Mouse (Mus musculus): ENCODE measurements around the gene Tbx2. TPM values are rescaled to one million over a fixed set of nuclear protein-coding genes. Genes with fewer than 3 reads are reported as not detected.

Tbx2 gene
- total and polyA plus RNA-seq, 3 experiments: 0.17 TPM; not detected in 2

GRCm38 (mm10) chr11:85850758-85851157 is 18.4 kb downstream of the Tbx2 start:
- no peak overlapping the region for H3K27ac ChIP-seq (ENCODE audit: insufficient read depth, low read depth)

GRCm38 (mm10) chr11:85857997-85858698 is 25.8 kb downstream of the Tbx2 start:
- TF ChIP-seq USF1 (IDR thresholded peaks at IDR 0.05; ENCODE audit: low read depth, low read length) (no peak), JUND (conservative IDR thresholded peaks at IDR 0.05; ENCODE audit: low read depth, low read length) (no peak), ETS1 (conservative IDR thresholded peaks at IDR 0.05; ENCODE audit: low read depth, low read length) (no peak), CHD2 (IDR thresholded peaks at IDR 0.05; ENCODE audit: low read length) (no peak), MXI1 (IDR thresholded peaks at IDR 0.05; ENCODE audit: low read depth, low read length) (no peak), ZNF384 (IDR thresholded peaks at IDR 0.05; ENCODE audit: low read depth, low read length) (no peak), TBP (conservative IDR thresholded peaks at IDR 0.05; ENCODE audit: low read depth, low read length) (no peak), HCFC1 (IDR thresholded peaks at IDR 0.05; ENCODE audit: low read depth, low read length) (no peak), MAFK (IDR thresholded peaks at IDR 0.05; ENCODE audit: insufficient replicate concordance, low read length) (no peak), RCOR1 (conservative IDR thresholded peaks at IDR 0.05; ENCODE audit: low read depth, low read length) (no peak), USF2 (conservative IDR thresholded peaks at IDR 0.05; ENCODE audit: low read depth, low read length) (no peak), EP300 (IDR thresholded peaks at IDR 0.05; ENCODE audit: low read length) (no peak), RAD21 (IDR thresholded peaks at IDR 0.05; ENCODE audit: low read depth, low read length) (no peak), BHLHE40 (IDR thresholded peaks at IDR 0.05; ENCODE audit: low read depth, low read length) (no peak), IRF4 (IDR thresholded peaks at IDR 0.05; ENCODE audit: low read depth, low read length) (no peak), CHD1 (IDR thresholded peaks at IDR 0.05; ENCODE audit: low read depth, low read length) (no peak), ELF1 (IDR thresholded peaks at IDR 0.05; ENCODE audit: low read depth, low read length) (no peak), JUN (IDR thresholded peaks at IDR 0.05; ENCODE audit: insufficient read depth, low read depth, low read length) (no peak), POLR2AphosphoS2 (IDR thresholded peaks at IDR 0.05; ENCODE audit: low read depth, low read length) (no peak), MEF2A (IDR thresholded peaks at IDR 0.05; ENCODE audit: borderline replicate concordance, low read depth, low read length) (no peak)
- no peaks in the 10 kb centered on the region for H3K36me3 ChIP-seq (replicated peaks in 1 of 2; ENCODE audit: control insufficient read depth in 1 of 2, insufficient read depth in 1 of 2, low read length in 1 of 2)
- in situ Hi-C loops (cut with MboI; ENCODE audit: low pct_ligation_motif_present, low pct_unique_long_range_greater_than_20kb, low sequenced_read_pairs) (loop anchor here (10.0 kb wide), 1 partner anchor 307 kb away; no protein-coding TSS in a partner anchor), dilution Hi-C loops (cut with MboI; ENCODE audit: extremely low pct_ligation_motif_present, extremely low pct_unique_long_range_greater_than_20kb, low sequenced_read_pairs) (no loop called here)
- no peak overlapping the region for H3K9ac ChIP-seq (ENCODE audit: insufficient read depth, low read depth)
- H3K79me2 ChIP-seq (replicated peaks; ENCODE audit: control insufficient read depth, extremely low read depth, insufficient read depth, poor library complexity, severe bottlenecking): no peaks in the 10 kb centered on the region
- no peaks in the 10 kb centered on the region for H3K27me3 ChIP-seq (replicated peaks)
- H3K27ac ChIP-seq (ENCODE audit: insufficient read depth, low read depth): no peak overlapping the region
- peaks cover 0 to 6% of the 10 kb centered on the region in 2 experiments; a peak in 1 of 4 replicates for H3K4me1 ChIP-seq (ENCODE audit: control insufficient read depth in 1 of 2, insufficient read depth in 2 of 2)
- no peak overlapping the region for H3K4me3 ChIP-seq (replicated peaks in 1 of 3; ENCODE audit: low read depth in 2 of 3, low read length in 2 of 3, poor library complexity in 1 of 3)
- no peaks in the 10 kb centered on the region for H3K9me3 ChIP-seq (replicated peaks; ENCODE audit: low read length)
- peak overlapping the region; percentile 37; the same call in 1 of the 2 replicates for H3K4me2 ChIP-seq (ENCODE audit: insufficient read depth, low read depth, poor library complexity, severe bottlenecking)
- DNase-seq (ENCODE audit: extremely low read depth): no peak

More at GRCm38 (mm10) chr11:85850758-85851157, 18.4 kb downstream of the Tbx2 start:
- DNase-seq (ENCODE audit: extremely low read depth): peak; percentile 34
- no peaks in the 10 kb centered on the region for H3K9me3 ChIP-seq (replicated peaks; ENCODE audit: low read length)
- in situ Hi-C loops (cut with MboI; ENCODE audit: low pct_ligation_motif_present, low pct_unique_long_range_greater_than_20kb, low sequenced_read_pairs) (loop anchor here (10.0 kb wide), 1 partner anchor 314 kb away; no protein-coding TSS in a partner anchor), dilution Hi-C loops (cut with MboI; ENCODE audit: extremely low pct_ligation_motif_present, extremely low pct_unique_long_range_greater_than_20kb, low sequenced_read_pairs) (no loop called here)
- H3K4me3 ChIP-seq (replicated peaks in 1 of 3; ENCODE audit: low read depth in 2 of 3, low read length in 2 of 3, poor library complexity in 1 of 3): no peak overlapping the region
- H3K36me3 ChIP-seq (replicated peaks in 1 of 2; ENCODE audit: control insufficient read depth in 1 of 2, insufficient read depth in 1 of 2, low read length in 1 of 2): no peaks in the 10 kb centered on the region
- H3K9ac ChIP-seq (ENCODE audit: insufficient read depth, low read depth): no peak overlapping the region
- TF ChIP-seq EP300 (IDR thresholded peaks at IDR 0.05; ENCODE audit: low read length): no peak
- TF ChIP-seq SMC3 (IDR thresholded peaks at IDR 0.05; ENCODE audit: low read depth, low read length): peak; percentile 64
- no peak for TF ChIP-seq POLR2AphosphoS2 (IDR thresholded peaks at IDR 0.05; ENCODE audit: low read depth, low read length)
- no peak for TF ChIP-seq POLR2A (IDR thresholded peaks at IDR 0.05; ENCODE audit: low read depth, low read length)
- TF ChIP-seq MXI1 (IDR thresholded peaks at IDR 0.05; ENCODE audit: low read depth, low read length): no peak
- no peak for TF ChIP-seq NELFE (IDR thresholded peaks at IDR 0.05; ENCODE audit: low read depth, low read length)
- peak; percentile 23 for TF ChIP-seq RAD21 (IDR thresholded peaks at IDR 0.05; ENCODE audit: low read depth, low read length)
- TF ChIP-seq SIN3A (IDR thresholded peaks at IDR 0.05; ENCODE audit: low read length): no peak
- no peak for TF ChIP-seq IRF4 (IDR thresholded peaks at IDR 0.05; ENCODE audit: low read depth, low read length)
- no peak for TF ChIP-seq GABPA (IDR thresholded peaks at IDR 0.05; ENCODE audit: insufficient replicate concordance, low read depth, low read length)
- TF ChIP-seq TCF12 (IDR thresholded peaks at IDR 0.05; ENCODE audit: low read depth, low read length): peak; percentile 19; the same call in 1 of the 2 replicates
- TF ChIP-seq ZNF384 (IDR thresholded peaks at IDR 0.05; ENCODE audit: low read depth, low read length): no peak
- no peak for TF ChIP-seq HCFC1 (IDR thresholded peaks at IDR 0.05; ENCODE audit: low read depth, low read length)
- peak; percentile 32 to 66; a peak in 3 of 4 replicates for TF ChIP-seq CTCF (conservative IDR thresholded peaks at IDR 0.05 in 1 of 2, IDR thresholded peaks at IDR 0.05 in 1 of 2; ENCODE audit: low read depth in 2 of 2, low read length in 2 of 2)
- no peak for TF ChIP-seq CHD2 (IDR thresholded peaks at IDR 0.05; ENCODE audit: low read length)
- no peak for TF ChIP-seq MAX (IDR thresholded peaks at IDR 0.05; ENCODE audit: low read length)
- TF ChIP-seq ELF1 (IDR thresholded peaks at IDR 0.05; ENCODE audit: low read depth, low read length): 0 out of 2 replicates have a peak, but pooled peaks have one; percentile 32
- TF ChIP-seq MAFK (IDR thresholded peaks at IDR 0.05; ENCODE audit: insufficient replicate concordance, low read length): no peak
- peaks cover 6 to 12% of the 10 kb centered on the region in 2 experiments for H3K4me1 ChIP-seq (ENCODE audit: control insufficient read depth in 1 of 2, insufficient read depth in 2 of 2)
- H3K79me2 ChIP-seq (replicated peaks; ENCODE audit: control insufficient read depth, extremely low read depth, insufficient read depth, poor library complexity, severe bottlenecking): no peaks in the 10 kb centered on the region
- H3K4me2 ChIP-seq (ENCODE audit: insufficient read depth, low read depth, poor library complexity, severe bottlenecking): no peak overlapping the region
- H3K27me3 ChIP-seq (replicated peaks): peaks cover 15% of the 10 kb centered on the region
